Mouse (Mus musculus) embryonic facial prominence, embryonic 12.5 days (tissue): ENCODE results near the gene Cd300lf. TPM values are rescaled to one million over a fixed set of nuclear protein-coding genes. Genes with fewer than 3 reads are reported as not detected.

Experiments used
- ATAC-seq: fragments of 200-750 bp; cut with Nextera tagmentation; 2 replicates; pipeline ENCODE4 v1.8.0; 2017; ENCODE audit not compliant: insufficient number of reproducible peaks, insufficient read depth, low FRiP score, low TSS enrichment
- H3K27ac ChIP-seq: fragments of 300-500 bp; sonication (generic); 2 replicates; pipeline ENCODE4 v1.5.1; 2016; ENCODE audit warnings: mild to moderate bottlenecking
- H3K27me3 ChIP-seq: fragments of 300-500 bp; sonication (generic); 2 replicates; pipeline ENCODE4 v1.6.1; 2016; ENCODE audit warnings: mild to moderate bottlenecking, moderate library complexity
- H3K36me3 ChIP-seq: fragments of 300-500 bp; sonication (generic); 2 replicates; pipeline ENCODE4 v1.6.1; 2016; ENCODE audit warnings: mild to moderate bottlenecking
- H3K4me1 ChIP-seq: fragments of 300-500 bp; sonication (generic); 2 replicates; pipeline ENCODE4 v1.6.1; 2016
- H3K4me2 ChIP-seq: fragments of 300-500 bp; sonication (generic); replicated peaks from 2 replicates; pipeline ENCODE4 v1.6.1; 2016; ENCODE audit warnings: mild to moderate bottlenecking, moderate library complexity
- H3K4me3 ChIP-seq: fragments of 300-500 bp; sonication (generic); 2 replicates; pipeline ENCODE4 v1.5.1; 2016; ENCODE audit warnings: mild to moderate bottlenecking
- H3K9ac ChIP-seq: fragments of 300-500 bp; sonication (generic); 2 replicates; pipeline ENCODE4 v1.6.1; 2016; ENCODE audit warnings: mild to moderate bottlenecking, moderate library complexity
- H3K9me3 ChIP-seq: fragments of 300-500 bp; sonication (generic); 2 replicates; pipeline ENCODE4 v1.6.1; 2016; ENCODE audit warnings: mild to moderate bottlenecking, moderate library complexity
- WGBS: fragments of 180-500 bp; shearing (Covaris S2); methylation state at CpG from one replicate; pipeline ENCODE4 v1.1.7; 2016; 5-methylcytosine and 5-hydroxymethylcytosine counted together
- polyA plus RNA-seq: library from polyadenylated mRNA; unstranded; fragments of >200 nt; fragmentation: Nextera tagmentation; extraction: Ambion mirVana; gene quantifications from 2 replicates; pipeline ENCODE4 v1.2.1, GENCODE M21; 2016

The Cd300lf gene
- polyA plus RNA-seq, 1 experiment from 2014 or later, result 0.28 TPM

DNA sequence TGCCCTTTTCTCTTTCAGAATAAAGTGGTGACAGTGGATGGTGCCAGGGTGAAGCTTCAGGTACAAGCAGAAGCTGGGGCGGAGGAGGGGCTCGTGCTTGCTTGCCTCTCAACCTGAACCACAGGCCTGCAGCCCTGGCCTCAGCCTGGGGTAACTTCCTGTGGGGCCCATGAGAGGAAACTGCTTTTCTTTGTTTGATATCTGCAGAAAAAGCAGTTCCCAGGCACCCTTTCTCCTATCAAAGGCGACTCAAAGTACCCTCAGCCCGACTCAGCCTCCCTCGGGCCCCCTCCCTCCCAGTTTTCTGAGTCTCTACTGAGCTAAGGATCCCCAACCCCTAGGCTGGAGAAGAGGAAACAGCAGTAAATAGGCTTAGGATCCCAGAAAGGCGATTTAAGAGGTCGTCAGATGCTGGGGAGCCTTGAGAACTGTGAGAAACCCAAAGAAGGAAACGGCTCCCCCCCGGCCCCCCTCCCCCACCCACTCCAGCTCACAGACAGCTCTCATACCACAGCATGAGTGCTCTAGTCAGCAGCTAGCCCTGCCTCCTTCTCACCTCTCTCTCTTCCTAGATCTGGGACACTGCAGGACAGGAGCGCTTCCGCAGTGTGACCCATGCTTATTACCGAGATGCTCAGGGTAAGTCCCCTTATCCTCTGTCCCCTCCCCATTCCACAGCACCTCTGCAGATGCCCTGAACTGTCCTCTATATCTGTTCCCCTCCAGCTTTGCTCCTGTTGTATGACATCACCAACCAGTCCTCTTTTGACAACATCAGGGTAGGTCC, 24.3 kb upstream of the Cd300lf start:
- H3K9ac ChIP-seq, result 0 out of 2 replicates have a peak overlapping the region, but pooled peaks have one; percentile 8
- H3K4me3 ChIP-seq, result no peak overlapping the region
- no peak for ATAC-seq
- H3K4me2 ChIP-seq, result no peak overlapping the region
- peaks cover 25% of the 10 kb centered on the region for H3K4me1 ChIP-seq
- WGBS, result 22% methylated on average over 12 of the region's 12 CpGs
- peaks cover 50% of the 10 kb centered on the region for H3K27me3 ChIP-seq
- 0 out of 2 replicates have a peak overlapping the region, but pooled peaks have one; percentile 55 for H3K27ac ChIP-seq
- no peaks in the 10 kb centered on the region for H3K36me3 ChIP-seq
- no peaks in the 10 kb centered on the region for H3K9me3 ChIP-seq

DNA sequence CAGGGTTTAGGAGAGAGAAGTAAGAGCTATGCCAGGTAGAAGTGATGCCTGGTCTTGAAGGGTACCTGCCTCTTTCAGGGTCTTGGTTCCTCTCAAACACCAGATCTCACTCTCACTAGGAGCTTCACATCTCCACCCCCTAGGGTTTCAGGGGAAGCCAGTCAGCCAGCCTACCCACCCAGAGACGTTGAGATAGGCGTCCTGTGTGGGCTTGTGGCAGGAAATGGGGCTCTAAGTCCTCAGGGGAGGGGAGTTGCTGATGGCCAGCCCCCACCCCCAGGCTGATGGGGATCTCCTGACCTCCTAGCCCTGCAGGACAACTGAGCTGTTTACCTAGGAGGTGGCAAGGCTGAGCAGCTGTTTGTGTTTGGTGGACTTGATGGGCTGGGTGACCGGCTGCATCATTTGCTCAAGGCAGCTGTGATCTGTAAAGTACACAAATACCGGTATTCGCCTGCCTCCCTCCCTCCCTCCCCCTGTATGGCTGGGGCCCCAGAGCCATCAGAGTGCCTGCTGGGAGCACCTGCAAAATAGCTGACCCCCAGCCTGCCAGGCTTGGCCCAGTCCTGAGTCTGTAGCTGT, 21.4 kb upstream of the Cd300lf start:
- H3K9me3 ChIP-seq, result no peaks in the 10 kb centered on the region
- no peak overlapping the region for H3K27ac ChIP-seq
- H3K9ac ChIP-seq, result no peak overlapping the region
- H3K4me3 ChIP-seq, result no peak overlapping the region
- H3K4me2 ChIP-seq, result no peak overlapping the region
- WGBS, result 21% methylated on average over 5 of the region's 5 CpGs
- H3K27me3 ChIP-seq, result peaks cover 47% of the 10 kb centered on the region
- ATAC-seq, result no peak
- H3K4me1 ChIP-seq, result peaks cover 28% of the 10 kb centered on the region; the same call in 1 of the 2 replicates
- no peaks in the 10 kb centered on the region for H3K36me3 ChIP-seq

DNA sequence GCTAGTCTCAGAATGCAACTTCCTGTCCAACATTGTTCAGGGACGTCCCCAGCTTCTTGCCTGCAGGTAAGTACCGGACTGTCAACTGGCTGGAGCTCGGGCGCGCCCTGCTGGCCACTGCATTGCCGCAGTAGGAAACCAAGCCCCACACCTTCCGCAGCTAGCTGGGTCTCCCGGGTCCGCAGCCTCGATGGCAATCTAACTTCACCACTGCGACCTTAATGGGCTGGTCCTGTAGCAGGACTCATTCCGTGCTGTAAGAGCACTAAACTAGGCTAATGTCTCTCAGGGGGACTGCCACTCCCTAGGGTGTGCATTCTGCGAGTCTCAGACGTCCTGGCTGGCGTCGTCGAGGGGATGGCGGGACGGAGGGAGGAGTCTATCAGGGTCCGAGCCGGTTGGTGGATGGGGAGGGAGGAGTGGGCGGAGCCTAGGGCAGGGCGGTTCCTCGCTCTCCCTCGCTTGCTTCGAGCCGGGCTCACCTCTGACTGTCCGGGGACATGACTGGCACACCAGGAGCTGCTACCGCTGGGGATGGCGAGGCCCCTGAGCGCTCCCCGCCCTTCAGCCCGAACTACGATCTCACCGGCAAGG, 20.0 kb upstream of the Cd300lf start:
- Histone ChIP-seq H3K4me2 (peak overlapping the region; percentile 37), H3K9ac (no peak overlapping the region), H3K4me3 (peak overlapping the region; percentile 27), H3K36me3 (no peaks in the 10 kb centered on the region), H3K27ac (no peak overlapping the region), H3K9me3 (no peaks in the 10 kb centered on the region), H3K27me3 (peaks cover 47% of the 10 kb centered on the region), H3K4me1 (peaks cover 28% of the 10 kb centered on the region; the same call in 1 of the 2 replicates)
- peak; percentile 31; the same call in 1 of the 2 replicates for ATAC-seq
- WGBS, result under 1% methylated on average over 31 of the region's 35 CpGs

DNA sequence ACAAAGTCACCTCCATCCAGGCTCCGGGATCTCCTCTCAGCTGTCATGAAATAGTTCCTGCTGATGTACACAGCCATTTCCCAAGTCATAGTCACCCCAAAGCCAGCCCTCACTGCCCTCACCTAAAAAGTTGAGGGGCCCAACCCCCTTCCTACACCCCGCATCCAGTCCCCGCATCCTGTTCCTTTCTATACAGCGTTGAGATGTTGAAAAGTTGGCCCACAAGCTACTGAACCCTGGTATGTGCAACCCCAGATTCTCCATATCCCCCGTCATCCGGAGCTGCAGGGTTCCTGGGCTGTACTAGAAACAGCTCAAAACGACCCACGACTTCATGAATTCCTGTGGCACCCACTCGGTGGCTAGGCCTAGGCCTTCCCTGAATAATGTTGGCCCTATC, 19.3 kb upstream of the Cd300lf start:
- H3K4me1 ChIP-seq, result peaks cover 23% of the 10 kb centered on the region; the same call in 1 of the 2 replicates
- no peaks in the 10 kb centered on the region for H3K36me3 ChIP-seq
- WGBS, result 79% methylated on average over 9 of the region's 9 CpGs
- no peak overlapping the region for H3K4me2 ChIP-seq
- H3K27ac ChIP-seq, result 0 out of 2 replicates have a peak overlapping the region, but pooled peaks have one; percentile 18
- H3K27me3 ChIP-seq, result peaks cover 47% of the 10 kb centered on the region
- H3K9ac ChIP-seq, result no peak overlapping the region
- no peak overlapping the region for H3K4me3 ChIP-seq
- H3K9me3 ChIP-seq, result no peaks in the 10 kb centered on the region
- no peak for ATAC-seq

DNA sequence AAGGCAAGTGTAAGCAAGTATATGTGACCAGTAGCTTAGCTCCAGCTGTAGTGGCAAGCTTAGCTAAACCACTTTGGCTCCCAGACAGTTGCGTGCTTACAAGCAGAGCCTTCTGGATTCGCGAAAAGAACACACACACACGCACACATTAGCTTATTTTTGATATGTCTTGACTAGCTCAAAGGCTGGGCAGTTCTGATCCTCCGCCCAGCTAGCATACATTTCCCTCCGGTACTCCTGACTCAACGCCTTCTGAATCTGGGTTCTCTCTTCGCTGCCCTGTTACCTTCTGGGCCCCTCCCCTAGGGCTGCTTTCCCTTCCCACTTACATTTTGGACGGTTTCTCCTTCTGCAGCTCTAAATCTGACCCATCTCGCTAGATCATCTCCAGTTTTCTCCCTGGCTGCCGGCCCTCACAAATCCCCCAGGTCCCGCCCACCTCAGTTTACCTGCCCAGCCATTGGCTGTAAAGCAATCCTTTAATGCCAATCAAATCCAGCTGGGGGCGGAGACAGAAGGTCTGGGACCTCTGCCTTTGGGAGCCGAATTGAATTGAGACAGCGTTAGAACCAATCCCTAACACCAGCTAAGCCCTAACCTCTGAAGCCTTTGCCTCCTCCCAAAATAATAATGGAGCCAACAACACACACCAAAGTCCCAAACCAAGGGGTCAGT, 18.1 kb upstream of the Cd300lf start:
- Histone ChIP-seq H3K9me3 (no peaks in the 10 kb centered on the region), H3K4me3 (peak overlapping the region; percentile 34), H3K4me1 (peaks cover 16% of the 10 kb centered on the region; the same call in 1 of the 2 replicates), H3K27ac (no peak overlapping the region), H3K9ac (no peak overlapping the region), H3K4me2 (peak overlapping the region; percentile 50), H3K36me3 (no peaks in the 10 kb centered on the region), H3K27me3 (peaks cover 41% of the 10 kb centered on the region)
- 8% methylated on average over 15 of the region's 15 CpGs for WGBS
- ATAC-seq, result no peak

DNA sequence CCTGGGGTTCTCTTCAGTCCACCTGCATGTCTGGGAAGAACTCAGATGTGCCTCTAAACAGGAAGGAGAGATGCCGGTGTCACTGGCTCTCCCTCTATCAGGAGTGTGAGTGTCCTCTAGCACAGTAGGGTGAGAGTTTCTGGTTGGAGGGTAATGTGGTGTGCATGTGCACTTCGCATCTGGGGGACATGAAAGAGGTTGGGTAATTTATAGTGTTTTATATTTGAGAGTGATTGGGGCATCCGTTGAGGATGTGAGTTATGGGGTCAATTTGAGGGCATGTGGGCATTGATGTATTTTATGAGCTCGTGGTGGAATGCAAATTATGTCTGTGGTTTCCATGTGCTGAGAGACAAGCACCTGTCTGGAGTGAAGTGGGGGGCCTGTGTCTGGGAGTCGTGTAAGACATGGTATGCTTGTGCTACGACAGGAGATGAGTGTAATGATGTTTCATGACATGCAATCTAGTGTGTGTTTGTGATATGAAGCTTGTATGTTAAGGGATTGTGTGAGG, 17.0 kb upstream of the Cd300lf start:
- no peak overlapping the region for H3K4me2 ChIP-seq
- ATAC-seq, result no peak
- H3K27me3 ChIP-seq, result peaks cover 31% of the 10 kb centered on the region
- no peaks in the 10 kb centered on the region for H3K36me3 ChIP-seq
- peaks cover 16% of the 10 kb centered on the region; the same call in 1 of the 2 replicates for H3K4me1 ChIP-seq
- H3K9me3 ChIP-seq, result no peaks in the 10 kb centered on the region
- no peak overlapping the region for H3K27ac ChIP-seq
- H3K9ac ChIP-seq, result no peak overlapping the region
- no peak overlapping the region for H3K4me3 ChIP-seq
- WGBS, result 65% methylated on average over 6 of the region's 6 CpGs

DNA sequence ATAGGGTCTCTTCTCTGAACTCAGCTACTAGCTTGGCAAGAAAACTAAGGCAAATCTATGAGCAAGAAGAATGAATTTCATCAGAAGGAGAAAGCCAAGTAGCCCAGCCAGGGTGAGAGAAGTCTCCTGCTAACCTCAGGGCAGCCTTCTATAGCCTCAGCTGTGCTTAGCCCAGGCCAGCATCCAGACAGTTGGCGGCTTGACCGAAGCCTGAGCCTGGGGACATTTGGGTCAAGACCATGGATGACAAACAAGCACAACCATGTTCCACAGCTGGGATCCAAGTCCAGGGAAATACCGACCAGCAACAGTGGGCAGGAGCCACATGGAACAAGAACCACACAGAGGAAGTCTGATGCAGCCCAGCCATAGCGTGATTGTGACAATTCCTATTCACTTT, 14.0 kb upstream of the Cd300lf start:
- H3K9ac ChIP-seq, result no peak overlapping the region
- no peaks in the 10 kb centered on the region for H3K9me3 ChIP-seq
- H3K27ac ChIP-seq, result no peak overlapping the region
- H3K4me1 ChIP-seq, result peaks cover 9% of the 10 kb centered on the region; the same call in 1 of the 2 replicates
- H3K36me3 ChIP-seq, result no peaks in the 10 kb centered on the region
- no peak overlapping the region for H3K4me3 ChIP-seq
- H3K27me3 ChIP-seq, result 0 out of 2 replicates have a peak, but pooled peaks cover 2% of the 10 kb centered on the region
- WGBS, result 81% methylated on average over 4 of the region's 4 CpGs
- no peak overlapping the region for H3K4me2 ChIP-seq
- no peak for ATAC-seq

DNA sequence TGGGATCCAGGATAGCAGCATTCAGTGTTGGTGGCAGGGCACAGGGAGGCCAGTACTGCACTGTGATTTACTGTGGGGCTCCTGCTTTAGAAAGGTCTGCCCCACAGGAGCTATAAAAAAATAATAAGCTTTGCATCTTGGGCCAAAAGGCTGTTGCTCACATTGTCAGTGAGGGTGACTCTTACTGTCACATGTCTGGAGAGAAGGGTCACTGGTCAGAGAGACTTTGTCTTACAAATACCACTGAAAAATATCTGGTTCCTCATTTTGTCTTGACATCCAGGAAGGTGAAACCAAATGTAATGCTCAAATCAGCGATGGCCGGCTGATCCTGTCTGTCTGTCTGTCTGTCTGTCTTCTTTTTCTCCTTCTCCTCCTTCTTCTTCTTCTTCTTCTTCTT, 8.2 kb upstream of the Cd300lf start:
- Histone ChIP-seq H3K27me3 (no peaks in the 10 kb centered on the region; the same call in 1 of the 2 replicates), H3K4me3 (no peak overlapping the region), H3K4me2 (no peak overlapping the region), H3K36me3 (no peaks in the 10 kb centered on the region), H3K9me3 (no peaks in the 10 kb centered on the region), H3K4me1 (no peaks in the 10 kb centered on the region), H3K9ac (no peak overlapping the region), H3K27ac (no peak overlapping the region)
- ATAC-seq, result no peak
- WGBS, result 76% methylated on average over 2 of the region's 2 CpGs

DNA sequence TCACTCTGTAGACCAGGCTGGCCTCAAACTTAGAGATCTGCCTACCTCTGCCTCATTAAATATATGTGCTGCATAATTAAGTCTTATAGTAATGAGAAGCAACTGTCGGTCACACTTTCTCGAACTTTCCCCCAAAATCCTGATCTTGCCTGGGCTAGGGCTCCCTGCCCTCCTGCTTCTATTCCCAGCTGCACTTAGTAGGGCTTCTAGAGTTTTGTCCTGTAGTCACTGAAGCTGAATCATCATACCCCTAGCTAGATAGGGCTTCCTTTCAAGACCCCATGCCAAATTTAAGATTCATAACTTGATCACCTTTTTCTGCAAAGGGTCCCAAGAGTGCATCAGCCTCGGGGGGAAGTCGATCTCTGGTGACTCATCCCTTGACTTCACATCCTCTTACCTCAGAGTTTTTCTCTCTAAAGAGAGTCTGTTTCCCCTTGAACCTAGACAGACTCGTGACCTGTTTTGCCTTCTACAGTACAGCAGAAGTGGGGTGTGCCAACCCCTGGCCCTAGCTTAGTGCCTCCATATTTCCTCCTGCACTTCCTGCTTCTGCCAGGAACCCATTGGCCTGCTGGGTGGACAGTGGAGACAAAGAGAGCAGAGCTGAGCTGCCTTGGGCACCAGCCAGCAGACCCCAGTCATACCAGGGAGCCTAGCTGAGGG, 4.9 kb upstream of the Cd300lf start:
- H3K4me1 ChIP-seq, result no peaks in the 10 kb centered on the region
- H3K4me2 ChIP-seq, result no peak overlapping the region
- no peaks in the 10 kb centered on the region for H3K36me3 ChIP-seq
- no peaks in the 10 kb centered on the region; the same call in 1 of the 2 replicates for H3K27me3 ChIP-seq
- H3K9me3 ChIP-seq, result no peaks in the 10 kb centered on the region
- WGBS, result 75% methylated on average over 5 of the region's 5 CpGs
- no peak overlapping the region for H3K27ac ChIP-seq
- H3K4me3 ChIP-seq, result no peak overlapping the region
- no peak overlapping the region for H3K9ac ChIP-seq
- no peak for ATAC-seq

DNA sequence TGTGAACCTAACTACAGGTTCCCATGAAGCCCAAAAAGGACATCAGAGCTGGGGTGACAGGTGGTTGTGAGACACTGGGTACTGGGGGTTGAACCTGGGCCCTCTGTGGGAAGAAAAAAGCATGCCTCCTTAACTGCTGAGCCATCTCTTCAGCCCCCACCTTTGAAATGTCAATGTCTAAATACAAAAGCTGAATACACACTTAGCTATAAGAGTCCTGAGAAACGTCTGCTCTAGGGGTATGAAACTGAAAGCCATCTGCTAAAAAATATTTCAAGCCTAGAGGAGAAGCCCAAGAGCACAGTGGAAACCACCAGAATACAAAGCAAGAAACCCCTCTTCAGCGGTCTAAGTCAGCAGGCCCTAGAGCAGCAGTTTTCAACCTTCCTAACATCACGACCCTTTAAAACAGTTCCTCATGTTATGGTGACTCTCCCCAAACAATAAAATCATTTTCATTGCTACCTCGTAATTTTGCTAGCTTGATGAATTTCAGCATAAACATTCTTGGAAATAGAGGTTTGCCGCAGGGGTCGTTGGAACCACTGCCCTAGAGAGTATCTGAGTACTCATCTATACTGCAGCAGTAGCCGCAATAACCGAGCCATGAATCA, 1.9 kb downstream of the Cd300lf start:
- no peaks in the 10 kb centered on the region for H3K27me3 ChIP-seq
- no peak for ATAC-seq
- H3K9ac ChIP-seq, result no peak overlapping the region
- H3K4me1 ChIP-seq, result no peaks in the 10 kb centered on the region
- H3K27ac ChIP-seq, result no peak overlapping the region
- 80% methylated on average over 8 of the region's 8 CpGs for WGBS
- H3K9me3 ChIP-seq, result no peaks in the 10 kb centered on the region
- no peaks in the 10 kb centered on the region for H3K36me3 ChIP-seq
- no peak overlapping the region for H3K4me2 ChIP-seq
- no peak overlapping the region for H3K4me3 ChIP-seq
